Mouse (Mus musculus) midbrain, embryonic 14.5 days (tissue): ENCODE results near the gene Arpc4. TPM values are rescaled to one million over a fixed set of nuclear protein-coding genes. Genes with fewer than 3 reads are reported as not detected.

Source experiments
- ATAC-seq: fragments of 200-750 bp; cut with Nextera tagmentation; 2 replicates; pipeline ENCODE4 v1.8.0; 2017; ENCODE audit warnings: moderate number of reproducible peaks, moderate library complexity; ENCODE audit not compliant: low FRiP score, low TSS enrichment
- DNase-seq: peaks from one replicate; pipeline ENCODE4 v3.0.0-alpha.2; 2015
- H3K27ac ChIP-seq: fragments of 300-500 bp; sonication (generic); replicated peaks from 2 replicates; pipeline ENCODE4 v1.5.1; 2014; ENCODE audit warnings: mild to moderate bottlenecking, low read depth, low read length, moderate library complexity
- H3K27me3 ChIP-seq: fragments of 300-500 bp; sonication (generic); 2 replicates; pipeline ENCODE4 v1.6.1; 2014; ENCODE audit warnings: low read length, control low read depth, mixed read lengths; ENCODE audit not compliant: control insufficient read depth, insufficient read depth
- H3K36me3 ChIP-seq: fragments of 300-500 bp; sonication (generic); 2 replicates; pipeline ENCODE4 v1.6.1; 2014; ENCODE audit warnings: low read length, control low read depth; ENCODE audit not compliant: control insufficient read depth, insufficient read depth
- H3K4me1 ChIP-seq: fragments of 300-500 bp; sonication (generic); 2 replicates; pipeline ENCODE4 v1.6.1; 2014; ENCODE audit warnings: mild to moderate bottlenecking, antibody characterized with exemption, low read length, control low read depth; ENCODE audit not compliant: control insufficient read depth, insufficient read depth
- H3K4me2 ChIP-seq: fragments of 300-500 bp; sonication (generic); 2 replicates; pipeline ENCODE4 v1.6.1; 2014; ENCODE audit warnings: mild to moderate bottlenecking, low read length, moderate library complexity
- H3K4me3 ChIP-seq: fragments of 300-500 bp; sonication (generic); replicated peaks from 2 replicates; pipeline ENCODE4 v1.5.1; 2014; ENCODE audit warnings: low read depth, low read length
- H3K9ac ChIP-seq: fragments of 300-500 bp; sonication (generic); replicated peaks from 2 replicates; pipeline ENCODE4 v1.6.1; 2014; ENCODE audit warnings: mild to moderate bottlenecking, low read length, moderate library complexity
- H3K9me3 ChIP-seq: fragments of 300-500 bp; sonication (generic); 2 replicates; pipeline ENCODE4 v1.6.1; 2016; ENCODE audit warnings: low read length, control low read depth, mixed read lengths; ENCODE audit not compliant: control insufficient read depth
- WGBS: fragments of 180-500 bp; shearing (Covaris S2); extraction: QIAGEN DNeasy Blood & Tissue Kit; methylation state at CpG from one replicate; pipeline ENCODE4 v1.1.7; 2014; 5-methylcytosine and 5-hydroxymethylcytosine counted together
- polyA plus RNA-seq: library from polyadenylated mRNA; unstranded; fragments of >200 nt; fragmentation: Nextera tagmentation; extraction: Ambion mirVana; gene quantifications from 2 replicates; pipeline ENCODE4 v1.2.1, GENCODE M21; 2014

Gene Arpc4
- polyA plus RNA-seq, 1 experiment from 2014 or later, result 234 TPM

DNA sequence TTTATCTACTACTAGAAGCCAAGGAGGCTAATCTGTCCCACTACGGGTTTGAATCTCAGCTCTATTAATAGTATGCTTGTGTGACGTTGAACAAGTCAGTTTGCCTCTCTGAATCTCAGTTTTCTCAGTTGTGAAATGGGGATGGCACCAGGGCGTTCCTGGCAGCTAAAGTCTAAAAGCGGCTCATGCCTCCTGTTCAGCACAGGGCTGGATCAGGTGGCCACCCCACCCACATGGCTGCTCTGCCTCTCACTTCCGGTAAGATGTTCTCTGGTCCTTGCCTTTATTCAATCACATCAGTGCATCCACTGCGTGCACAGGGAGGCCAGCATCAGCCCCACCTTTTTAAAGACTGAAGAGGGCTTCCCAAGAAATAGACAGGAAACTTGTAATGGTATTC, 27.6 kb downstream of the Arpc4 start:
- no peak overlapping the region for H3K4me3 ChIP-seq
- no peaks in the 10 kb centered on the region for H3K4me1 ChIP-seq
- 93% methylated on average over 6 of the region's 6 CpGs for WGBS
- no peaks in the 10 kb centered on the region for H3K9me3 ChIP-seq
- no peak overlapping the region for H3K4me2 ChIP-seq
- no peak overlapping the region for H3K9ac ChIP-seq
- H3K27ac ChIP-seq, result no peak overlapping the region
- peaks cover 18% of the 10 kb centered on the region for H3K36me3 ChIP-seq
- no peaks in the 10 kb centered on the region for H3K27me3 ChIP-seq
- ATAC-seq (no peak), DNase-seq (no peak)

DNA sequence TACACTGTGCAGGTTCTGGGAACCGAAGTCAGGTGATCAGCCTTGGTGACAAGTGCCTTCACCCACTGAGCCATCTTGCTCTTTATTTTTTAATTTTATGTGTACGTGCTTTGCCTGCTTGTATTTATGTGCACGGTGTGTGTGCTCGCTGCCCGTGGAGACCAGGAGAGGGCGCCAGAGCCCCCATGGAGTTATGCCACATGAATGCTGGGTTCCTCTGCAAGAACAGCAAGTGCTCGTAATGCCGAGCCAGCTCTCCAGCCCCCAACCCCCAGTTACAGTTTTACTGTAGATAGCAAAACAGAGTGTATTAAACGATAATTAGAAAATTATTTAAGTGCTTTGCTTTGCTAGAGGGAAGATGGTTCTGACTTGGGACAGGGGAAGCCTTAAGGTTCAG, 28.8 kb downstream of the Arpc4 start:
- DNase-seq, result no peak
- no peak for ATAC-seq
- no peak overlapping the region for H3K9ac ChIP-seq
- H3K4me1 ChIP-seq, result no peaks in the 10 kb centered on the region
- H3K9me3 ChIP-seq, result no peaks in the 10 kb centered on the region
- no peaks in the 10 kb centered on the region for H3K27me3 ChIP-seq
- H3K4me2 ChIP-seq, result no peak overlapping the region
- H3K27ac ChIP-seq, result no peak overlapping the region
- WGBS, result 77% methylated on average over 9 of the region's 9 CpGs
- H3K4me3 ChIP-seq, result no peak overlapping the region
- peaks cover 16% of the 10 kb centered on the region for H3K36me3 ChIP-seq

DNA sequence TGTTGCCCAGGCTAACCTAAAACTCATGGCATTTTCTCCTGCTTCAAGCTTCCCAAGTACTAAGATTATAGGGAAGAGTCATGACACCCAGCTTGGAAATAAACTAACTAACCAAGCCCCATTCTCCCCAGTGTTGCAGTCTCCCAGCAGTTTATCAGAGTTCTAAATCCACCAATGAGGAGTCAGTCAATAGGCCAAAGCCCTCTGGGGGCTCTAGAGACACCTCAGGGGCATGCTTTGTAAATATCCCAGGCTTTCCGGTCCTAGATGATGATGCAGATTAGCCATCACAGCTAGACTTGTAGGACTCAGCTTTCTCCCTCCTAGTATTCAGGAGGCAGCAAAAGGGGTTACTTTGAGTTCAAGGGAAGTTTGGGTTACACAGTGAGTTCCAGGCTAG, 32.1 kb downstream of the Arpc4 start:
- ATAC-seq (no peak), DNase-seq (no peak)
- Histone ChIP-seq H3K36me3 (peaks cover 24% of the 10 kb centered on the region), H3K4me3 (no peak overlapping the region), H3K4me2 (no peak overlapping the region), H3K4me1 (no peaks in the 10 kb centered on the region), H3K27ac (no peak overlapping the region), H3K9ac (no peak overlapping the region), H3K27me3 (no peaks in the 10 kb centered on the region), H3K9me3 (no peaks in the 10 kb centered on the region)
- WGBS, result 65% methylated on average over 1 of the region's 1 CpGs

DNA sequence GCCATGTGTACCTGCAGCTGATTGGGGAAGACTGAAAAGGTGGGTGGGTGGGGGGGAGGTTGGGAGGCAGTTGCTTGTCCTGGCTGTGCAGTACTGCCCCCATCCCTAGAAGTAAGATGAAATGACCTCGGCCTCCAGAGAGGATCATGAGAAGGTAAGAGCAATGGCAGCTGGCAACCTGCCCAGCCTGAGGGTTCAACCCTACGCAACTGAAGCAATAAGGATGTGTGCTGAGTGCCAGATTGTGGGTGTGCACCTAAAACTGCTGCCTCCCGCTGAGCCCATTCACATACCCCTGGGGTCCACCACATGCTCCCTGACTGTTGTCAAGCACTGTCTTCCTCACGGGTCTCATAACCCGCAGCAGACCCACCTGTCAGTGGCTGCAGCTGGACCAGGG, 38.5 kb downstream of the Arpc4 start:
- ATAC-seq (no peak), DNase-seq (no peak)
- Histone ChIP-seq H3K4me1 (peaks cover 14% of the 10 kb centered on the region; the same call in 1 of the 2 replicates), H3K9me3 (no peaks in the 10 kb centered on the region), H3K4me2 (no peak overlapping the region), H3K27me3 (no peaks in the 10 kb centered on the region), H3K4me3 (no peak overlapping the region), H3K27ac (no peak overlapping the region), H3K36me3 (peaks cover 23% of the 10 kb centered on the region), H3K9ac (no peak overlapping the region)
- WGBS, result 86% methylated on average over 5 of the region's 5 CpGs

DNA sequence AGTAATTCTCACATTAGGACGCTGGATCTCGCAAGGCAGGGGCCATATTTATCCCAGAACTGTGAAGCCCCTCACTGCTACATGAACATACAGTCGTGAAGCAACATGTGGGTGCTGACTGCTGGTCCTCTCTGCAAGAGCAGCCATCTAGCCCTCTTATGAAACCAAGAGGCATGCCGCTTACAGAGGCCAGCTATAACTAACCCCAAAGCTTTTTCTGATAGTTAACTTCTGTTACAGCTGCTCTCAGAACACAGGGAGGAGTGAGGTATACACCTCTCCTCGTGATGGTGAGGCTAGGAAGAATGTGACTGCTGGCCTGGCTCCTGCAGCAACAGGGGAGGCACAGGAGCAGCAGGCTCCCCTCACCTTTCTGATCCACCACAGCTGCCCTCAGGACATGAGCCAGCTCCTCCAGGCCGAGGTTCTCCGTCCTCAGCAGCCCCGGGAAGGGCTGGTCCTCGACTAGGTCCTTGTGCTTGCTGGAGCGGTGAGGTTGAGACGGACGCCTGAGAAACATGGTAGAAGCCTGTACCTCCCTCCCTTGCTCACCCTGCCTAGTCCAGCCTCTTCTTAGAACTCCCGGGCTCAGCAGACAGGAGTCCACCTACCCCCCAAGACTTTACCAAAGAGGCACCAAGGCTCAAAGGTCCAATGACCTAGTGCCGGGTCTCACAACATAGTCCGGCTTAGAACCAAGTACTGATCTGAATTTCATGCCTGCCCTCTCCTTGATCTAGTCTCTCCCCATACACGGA, 40.7 kb downstream of the Arpc4 start:
- peaks cover 14% of the 10 kb centered on the region; the same call in 1 of the 2 replicates for H3K4me1 ChIP-seq
- peak overlapping the region; percentile 67 for H3K4me2 ChIP-seq
- H3K27me3 ChIP-seq, result no peaks in the 10 kb centered on the region
- peak; percentile 57 for ATAC-seq
- H3K9ac ChIP-seq, result peak overlapping the region; percentile 77
- H3K36me3 ChIP-seq, result peaks cover 23% of the 10 kb centered on the region
- H3K4me3 ChIP-seq, result peak overlapping the region; percentile 62
- WGBS, result 16% methylated on average over 16 of the region's 16 CpGs
- 0 out of 2 replicates have a peak overlapping the region, but pooled peaks have one; percentile 45 for H3K27ac ChIP-seq
- DNase-seq, result peak; percentile 50
- no peaks in the 10 kb centered on the region for H3K9me3 ChIP-seq

DNA sequence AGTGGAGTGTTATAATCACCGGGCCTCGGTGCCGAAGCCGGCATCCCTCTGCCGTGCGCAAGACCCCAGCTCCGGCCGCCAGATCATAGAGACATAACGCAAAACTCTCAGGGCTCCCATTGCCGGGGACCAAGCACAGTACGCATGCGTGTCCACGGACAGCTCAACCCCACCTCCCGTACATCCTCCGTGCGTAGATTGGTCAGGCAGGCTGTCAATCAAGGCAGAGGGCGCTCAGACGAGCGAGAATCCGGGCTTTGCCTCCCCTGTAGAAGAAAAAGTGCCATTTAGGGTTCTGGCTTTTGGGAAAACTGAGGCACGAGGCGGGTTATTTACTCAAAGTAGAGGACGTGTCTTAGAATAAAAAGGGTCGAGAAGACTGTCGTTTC, 41.3 kb downstream of the Arpc4 start, which contains the start of gene Rpusd3:
Gene Rpusd3 (minus strand): TSS at position 142 of the 389 bp plus-strand sequence.
- Histone ChIP-seq H3K9me3 (no peaks in the 10 kb centered on the region), H3K4me3 (peak within 1 kb of the TSS; percentile 62), H3K27me3 (no peaks in the 10 kb centered on the region), H3K4me1 (peaks cover 14% of the 10 kb centered on the region; the same call in 1 of the 2 replicates), H3K9ac (peak within 1 kb of the TSS; percentile 77), H3K4me2 (peak within 1 kb of the TSS; percentile 67), H3K27ac (0 out of 2 replicates have a peak within 1 kb of the TSS, but pooled peaks have one; percentile 45), H3K36me3 (peaks cover 22% of the 10 kb centered on the region)
- WGBS, result under 1% methylated on average over 25 of the region's 25 CpGs
- peak; percentile 98 for ATAC-seq
- peak; percentile 99 for DNase-seq

DNA sequence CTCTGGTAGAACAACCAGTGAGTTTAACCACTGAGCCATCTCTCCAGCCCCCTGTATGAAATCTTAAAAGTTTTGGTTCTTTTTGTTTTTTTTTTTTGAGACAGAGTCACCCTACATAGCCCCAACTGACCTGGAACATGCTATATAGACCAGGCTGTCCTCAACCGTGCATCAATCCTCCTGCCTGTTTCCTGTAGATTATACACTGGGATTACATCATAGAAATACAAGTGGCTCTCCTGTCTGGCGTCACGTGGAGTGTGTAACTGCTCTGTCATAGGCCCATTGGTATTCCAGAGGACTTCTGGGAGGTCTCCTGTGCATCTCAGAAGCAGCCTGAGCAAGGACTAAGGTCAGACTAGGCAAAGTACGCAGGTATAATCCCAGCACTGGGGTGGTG, 45.1 kb downstream of the Arpc4 start:
- H3K4me3 ChIP-seq, result no peak overlapping the region
- no peak overlapping the region for H3K27ac ChIP-seq
- no peak for DNase-seq
- no peaks in the 10 kb centered on the region for H3K9me3 ChIP-seq
- H3K27me3 ChIP-seq, result no peaks in the 10 kb centered on the region
- ATAC-seq, result no peak
- H3K4me1 ChIP-seq, result peaks cover 10% of the 10 kb centered on the region; the same call in 1 of the 2 replicates
- 89% methylated on average over 4 of the region's 4 CpGs for WGBS
- no peak overlapping the region for H3K4me2 ChIP-seq
- H3K9ac ChIP-seq, result no peak overlapping the region
- H3K36me3 ChIP-seq, result no peaks in the 10 kb centered on the region

DNA sequence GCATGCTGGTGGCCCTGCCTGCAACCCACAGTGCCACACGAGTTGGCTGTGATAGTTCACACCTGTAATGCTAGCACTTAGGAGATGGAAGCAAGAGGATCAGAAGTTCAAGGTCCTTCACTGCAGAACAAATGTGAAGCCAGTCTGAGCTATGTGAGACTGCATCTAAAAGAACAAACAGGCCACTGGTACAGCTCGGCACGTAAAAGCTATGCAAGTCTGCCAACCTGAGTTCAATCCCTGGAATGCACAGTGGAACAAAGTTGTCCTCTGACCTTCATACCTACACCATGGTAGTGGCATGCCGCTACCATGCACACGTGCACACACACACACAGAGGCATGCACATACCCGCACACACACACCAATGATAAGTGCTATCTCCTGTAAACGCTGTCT, 46.3 kb downstream of the Arpc4 start:
- WGBS, result 84% methylated on average over 7 of the region's 7 CpGs
- Histone ChIP-seq H3K4me2 (no peak overlapping the region), H3K27me3 (no peaks in the 10 kb centered on the region), H3K4me3 (no peak overlapping the region), H3K27ac (no peak overlapping the region), H3K9me3 (no peaks in the 10 kb centered on the region), H3K36me3 (no peaks in the 10 kb centered on the region), H3K4me1 (peaks cover 3% of the 10 kb centered on the region; the same call in 1 of the 2 replicates), H3K9ac (no peak overlapping the region)
- no peak for DNase-seq
- ATAC-seq, result no peak

DNA sequence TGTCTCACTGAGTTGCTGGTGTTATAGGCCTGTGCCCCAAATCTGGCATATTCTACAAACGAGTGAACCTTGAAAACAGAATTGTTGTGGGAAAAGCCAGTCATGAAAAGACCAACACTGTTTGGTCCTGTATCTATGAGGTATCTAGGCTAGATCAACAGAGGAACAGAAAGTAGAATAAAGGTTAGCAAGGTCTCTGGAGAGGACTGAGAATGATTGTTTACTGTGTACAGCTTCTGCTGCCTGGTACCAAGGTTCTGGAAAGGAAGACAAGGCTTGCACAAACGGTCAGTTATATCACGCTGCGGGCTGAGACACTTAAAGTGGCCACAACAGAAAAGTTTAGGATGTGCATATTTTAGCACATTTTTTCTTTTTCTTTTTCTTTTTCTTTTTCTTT, 48.8 kb downstream of the Arpc4 start:
- H3K4me3 ChIP-seq, result no peak overlapping the region
- H3K36me3 ChIP-seq, result no peaks in the 10 kb centered on the region
- H3K27ac ChIP-seq, result no peak overlapping the region
- no peak overlapping the region for H3K4me2 ChIP-seq
- WGBS, result 91% methylated on average over 4 of the region's 4 CpGs
- H3K27me3 ChIP-seq, result no peaks in the 10 kb centered on the region
- no peak overlapping the region for H3K9ac ChIP-seq
- no peaks in the 10 kb centered on the region for H3K4me1 ChIP-seq
- no peaks in the 10 kb centered on the region for H3K9me3 ChIP-seq
- ATAC-seq (no peak), DNase-seq (no peak)
